Mouse (Mus musculus): ENCODE measurements around the gene Frmd4b. TPM values are rescaled to one million over a fixed set of nuclear protein-coding genes. Genes with fewer than 3 reads are reported as not detected.

Gene Frmd4b
- polyA plus RNA-seq, 1 experiment from 2014 or later, result 38.2 TPM

GRCm38 (mm10) chr6:97488280-97488679, 129.1 kb downstream of the Frmd4b start:
- H3K36me3 ChIP-seq (ENCODE audit: control insufficient read depth, insufficient read depth, low read length), result no peaks in the 10 kb centered on the region
- no peaks in the 10 kb centered on the region for H3K9me3 ChIP-seq (replicated peaks; ENCODE audit: control insufficient read depth, low read length)
- H3K9ac ChIP-seq (ENCODE audit: low read length), result peak overlapping the region; percentile 64; the same call in 1 of the 2 replicates
- ATAC-seq, result no peak
- 12% methylated on average over 8 of the region's 8 CpGs for WGBS
- peak overlapping the region; percentile 95 for H3K4me2 ChIP-seq (ENCODE audit: low read length)
- no peaks in the 10 kb centered on the region for H3K27me3 ChIP-seq (replicated peaks; ENCODE audit: control insufficient read depth, insufficient read depth, low read length)
- peak; percentile 26 for DNase-seq (ENCODE audit: low spot score)
- H3K4me1 ChIP-seq (ENCODE audit: control insufficient read depth, insufficient read depth, low read length), result peaks cover 16% of the 10 kb centered on the region
- H3K4me3 ChIP-seq (ENCODE audit: low read depth, low read length), result peak overlapping the region; percentile 41; the same call in 1 of the 2 replicates
- H3K27ac ChIP-seq (ENCODE audit: low read depth, low read length), result no peak overlapping the region

- DNase-seq (ENCODE audit: low spot score) (peak; percentile 56), ATAC-seq (peak; percentile 67)
- peaks cover 16% of the 10 kb centered on the region for H3K4me1 ChIP-seq (ENCODE audit: control insufficient read depth, insufficient read depth, low read length)
- peak overlapping the region; percentile 95 for H3K4me2 ChIP-seq (ENCODE audit: low read length)
- H3K9me3 ChIP-seq (replicated peaks; ENCODE audit: control insufficient read depth, low read length), result no peaks in the 10 kb centered on the region
- H3K27me3 ChIP-seq (replicated peaks; ENCODE audit: control insufficient read depth, insufficient read depth, low read length), result no peaks in the 10 kb centered on the region
- H3K9ac ChIP-seq (ENCODE audit: low read length), result peak overlapping the region; percentile 64
- no peak overlapping the region for H3K27ac ChIP-seq (ENCODE audit: low read depth, low read length)
- under 1% methylated on average over 38 of the region's 40 CpGs for WGBS
- no peaks in the 10 kb centered on the region for H3K36me3 ChIP-seq (ENCODE audit: control insufficient read depth, insufficient read depth, low read length)
- peak overlapping the region; percentile 41 for H3K4me3 ChIP-seq (ENCODE audit: low read depth, low read length)
Measured at GRCm38 (mm10) chr6:97487535-97488081, 129.7 kb downstream of the Frmd4b start.

GRCm38 (mm10) chr6:97486813-97487361, 130.5 kb downstream of the Frmd4b start:
- H3K36me3 ChIP-seq (ENCODE audit: control insufficient read depth, insufficient read depth, low read length), result no peaks in the 10 kb centered on the region
- H3K27me3 ChIP-seq (replicated peaks; ENCODE audit: control insufficient read depth, insufficient read depth, low read length), result no peaks in the 10 kb centered on the region
- ATAC-seq (no peak), DNase-seq (ENCODE audit: low spot score) (peak; percentile 8)
- peaks cover 16% of the 10 kb centered on the region for H3K4me1 ChIP-seq (ENCODE audit: control insufficient read depth, insufficient read depth, low read length)
- WGBS, result 19% methylated on average over 11 of the region's 11 CpGs
- peak overlapping the region; percentile 95 for H3K4me2 ChIP-seq (ENCODE audit: low read length)
- no peak overlapping the region for H3K27ac ChIP-seq (ENCODE audit: low read depth, low read length)
- H3K4me3 ChIP-seq (ENCODE audit: low read depth, low read length), result peak overlapping the region; percentile 41
- no peaks in the 10 kb centered on the region for H3K9me3 ChIP-seq (replicated peaks; ENCODE audit: control insufficient read depth, low read length)
- peak overlapping the region; percentile 64 for H3K9ac ChIP-seq (ENCODE audit: low read length)

- Histone ChIP-seq H3K9ac (ENCODE audit: low read length) (no peak overlapping the region), H3K4me1 (ENCODE audit: control insufficient read depth, insufficient read depth, low read length) (peaks cover 16% of the 10 kb centered on the region), H3K4me3 (ENCODE audit: low read depth, low read length) (no peak overlapping the region), H3K4me2 (ENCODE audit: low read length) (no peak overlapping the region), H3K27ac (ENCODE audit: low read depth, low read length) (no peak overlapping the region), H3K27me3 (replicated peaks; ENCODE audit: control insufficient read depth, insufficient read depth, low read length) (no peaks in the 10 kb centered on the region), H3K9me3 (replicated peaks; ENCODE audit: control insufficient read depth, low read length) (no peaks in the 10 kb centered on the region), H3K36me3 (ENCODE audit: control insufficient read depth, insufficient read depth, low read length) (no peaks in the 10 kb centered on the region)
- DNase-seq (ENCODE audit: low spot score) (peak; percentile 12), ATAC-seq (no peak)
- WGBS, result 81% methylated on average over 11 of the region's 11 CpGs
Measured at GRCm38 (mm10) chr6:97485886-97486386, 131.4 kb downstream of the Frmd4b start.

GRCm38 (mm10) chr6:97481912-97482311, 135.4 kb downstream of the Frmd4b start:
- DNase-seq (ENCODE audit: low spot score) (no peak), ATAC-seq (no peak)
- Histone ChIP-seq H3K9ac (ENCODE audit: low read length) (no peak overlapping the region), H3K27ac (ENCODE audit: low read depth, low read length) (no peak overlapping the region), H3K4me3 (ENCODE audit: low read depth, low read length) (no peak overlapping the region), H3K4me2 (ENCODE audit: low read length) (no peak overlapping the region), H3K36me3 (ENCODE audit: control insufficient read depth, insufficient read depth, low read length) (no peaks in the 10 kb centered on the region), H3K27me3 (replicated peaks; ENCODE audit: control insufficient read depth, insufficient read depth, low read length) (no peaks in the 10 kb centered on the region), H3K9me3 (replicated peaks; ENCODE audit: control insufficient read depth, low read length) (no peaks in the 10 kb centered on the region), H3K4me1 (ENCODE audit: control insufficient read depth, insufficient read depth, low read length) (no peaks in the 10 kb centered on the region)
- 90% methylated on average over 6 of the region's 6 CpGs for WGBS

GRCm38 (mm10) chr6:97478981-97479860, 138.1 kb downstream of the Frmd4b start:
- H3K27ac ChIP-seq (ENCODE audit: low read depth, low read length), result no peak overlapping the region
- no peak for DNase-seq (ENCODE audit: low spot score)
- H3K9ac ChIP-seq (ENCODE audit: low read length), result no peak overlapping the region
- H3K9me3 ChIP-seq (replicated peaks; ENCODE audit: control insufficient read depth, low read length), result no peaks in the 10 kb centered on the region
- no peaks in the 10 kb centered on the region for H3K27me3 ChIP-seq (replicated peaks; ENCODE audit: control insufficient read depth, insufficient read depth, low read length)
- no peak overlapping the region for H3K4me2 ChIP-seq (ENCODE audit: low read length)
- no peak overlapping the region for H3K4me3 ChIP-seq (ENCODE audit: low read depth, low read length)
- no peaks in the 10 kb centered on the region for H3K4me1 ChIP-seq (ENCODE audit: control insufficient read depth, insufficient read depth, low read length)
- H3K36me3 ChIP-seq (ENCODE audit: control insufficient read depth, insufficient read depth, low read length), result no peaks in the 10 kb centered on the region
- 58% methylated on average over 19 of the region's 19 CpGs for WGBS
- no peak for ATAC-seq

- DNase-seq (ENCODE audit: low spot score), result no peak
- H3K4me3 ChIP-seq (ENCODE audit: low read depth, low read length), result no peak overlapping the region
- H3K9me3 ChIP-seq (replicated peaks; ENCODE audit: control insufficient read depth, low read length), result no peaks in the 10 kb centered on the region
- H3K4me1 ChIP-seq (ENCODE audit: control insufficient read depth, insufficient read depth, low read length), result no peaks in the 10 kb centered on the region
- H3K27me3 ChIP-seq (replicated peaks; ENCODE audit: control insufficient read depth, insufficient read depth, low read length), result no peaks in the 10 kb centered on the region
- H3K9ac ChIP-seq (ENCODE audit: low read length), result no peak overlapping the region
- H3K4me2 ChIP-seq (ENCODE audit: low read length), result no peak overlapping the region
- ATAC-seq, result no peak
- no peak overlapping the region for H3K27ac ChIP-seq (ENCODE audit: low read depth, low read length)
- 95% methylated on average over 4 of the region's 4 CpGs for WGBS
- H3K36me3 ChIP-seq (ENCODE audit: control insufficient read depth, insufficient read depth, low read length), result no peaks in the 10 kb centered on the region
Measured at GRCm38 (mm10) chr6:97473672-97474071, 143.7 kb downstream of the Frmd4b start.

GRCm38 (mm10) chr6:97472873-97473550, 144.3 kb downstream of the Frmd4b start:
- DNase-seq (ENCODE audit: low spot score) (no peak), ATAC-seq (no peak)
- 84% methylated on average over 4 of the region's 4 CpGs for WGBS

More at GRCm38 (mm10) chr6:97472873-97473550, 144.3 kb downstream of the Frmd4b start:
- Histone ChIP-seq H3K36me3 (ENCODE audit: control insufficient read depth, insufficient read depth, low read length) (no peaks in the 10 kb centered on the region), H3K27ac (ENCODE audit: low read depth, low read length) (no peak overlapping the region), H3K4me3 (ENCODE audit: low read depth, low read length) (no peak overlapping the region), H3K4me1 (ENCODE audit: control insufficient read depth, insufficient read depth, low read length) (no peaks in the 10 kb centered on the region), H3K9me3 (replicated peaks; ENCODE audit: control insufficient read depth, low read length) (no peaks in the 10 kb centered on the region), H3K27me3 (replicated peaks; ENCODE audit: control insufficient read depth, insufficient read depth, low read length) (no peaks in the 10 kb centered on the region), H3K9ac (ENCODE audit: low read length) (no peak overlapping the region), H3K4me2 (ENCODE audit: low read length) (no peak overlapping the region)
